Mouse (Mus musculus) macrophage (primary cell): ENCODE measurements around the gene Uroc1. TPM values are rescaled to one million over a fixed set of nuclear protein-coding genes. Genes with fewer than 3 reads are reported as not detected.

ENCODE experiments used
- H3K27ac ChIP-seq: fragments of 350-480 bp; formaldehyde crosslinking; 2 replicates; pipeline ENCODE4 v1.9.0; 2021
- H3K36me3 ChIP-seq: fragments of 350-480 bp; formaldehyde crosslinking; 2 replicates; pipeline ENCODE4 v1.9.0; 2021; ENCODE audit errors: inconsistent target
- H3K4me3 ChIP-seq: fragments of 350-480 bp; formaldehyde crosslinking; 2 replicates; pipeline ENCODE4 v1.9.0; 2021; ENCODE audit errors: inconsistent target
- H3K79me2 ChIP-seq: fragments of 350-480 bp; formaldehyde crosslinking; 2 replicates; pipeline ENCODE4 v1.9.0; 2021; ENCODE audit errors: inconsistent target
- WGBS: methylation state at CpG from one replicate; pipeline ENCODE4 v1.1.7; 2026; ENCODE audit warnings: inconsistent platforms; ENCODE audit not compliant: missing documents; 5-methylcytosine and 5-hydroxymethylcytosine counted together
- polyA plus RNA-seq: library from polyadenylated mRNA; stranded (reverse); fragments of 250-400 nt; gene quantifications from 3 replicates; pipeline ENCODE4 v1.2.4, GENCODE M21; 2018; ENCODE audit warnings: inconsistent platforms

Gene Uroc1
- polyA plus RNA-seq, 1 experiment from 2014 or later, result not detected

DNA sequence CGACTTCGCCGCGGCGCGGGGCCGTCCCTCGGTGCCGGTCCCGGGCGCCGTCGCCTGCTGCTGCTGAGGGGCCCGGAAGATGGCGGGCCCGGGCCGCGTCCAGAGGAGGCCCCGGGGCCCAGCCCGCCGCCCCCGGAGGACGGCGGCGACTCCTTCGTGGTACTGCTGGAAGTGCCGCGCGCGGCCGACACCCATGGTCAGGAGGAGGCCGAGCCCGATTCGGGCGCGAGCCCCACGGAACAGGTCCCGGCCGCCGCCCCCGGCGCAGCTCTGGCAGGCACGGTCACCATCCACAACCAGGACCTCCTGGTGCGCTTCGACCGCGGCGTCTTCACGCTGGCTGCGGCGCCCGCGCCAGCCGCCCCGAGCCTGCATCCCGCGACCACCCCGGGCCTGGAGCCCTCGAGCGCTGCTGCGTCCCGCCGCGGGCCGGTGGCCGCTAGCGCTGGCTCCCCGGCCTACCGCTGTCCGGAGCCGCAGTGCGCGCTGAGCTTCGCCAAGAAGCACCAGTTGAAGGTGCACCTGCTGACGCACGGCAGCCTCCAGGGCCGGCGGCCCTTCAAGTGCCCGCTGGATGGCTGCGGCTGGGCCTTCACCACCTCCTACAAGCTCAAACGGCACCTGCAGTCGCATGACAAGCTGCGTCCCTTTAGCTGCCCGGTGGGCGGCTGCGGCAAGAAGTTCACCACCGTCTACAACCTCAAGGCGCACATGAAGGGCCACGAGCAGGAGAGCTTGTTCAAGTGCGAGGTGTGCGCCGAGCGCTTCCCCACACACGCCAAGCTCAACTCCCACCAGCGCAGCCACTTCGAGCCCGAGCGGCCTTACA is 36.9 kb downstream of the Uroc1 start:
- H3K36me3 ChIP-seq, result peaks cover 26% of the 10 kb centered on the region
- peak overlapping the region; percentile 43 for H3K4me3 ChIP-seq
- H3K79me2 ChIP-seq, result peaks cover 38% of the 10 kb centered on the region
- no peak overlapping the region for H3K27ac ChIP-seq
- under 1% methylated on average over 97 of the region's 98 CpGs for WGBS

DNA sequence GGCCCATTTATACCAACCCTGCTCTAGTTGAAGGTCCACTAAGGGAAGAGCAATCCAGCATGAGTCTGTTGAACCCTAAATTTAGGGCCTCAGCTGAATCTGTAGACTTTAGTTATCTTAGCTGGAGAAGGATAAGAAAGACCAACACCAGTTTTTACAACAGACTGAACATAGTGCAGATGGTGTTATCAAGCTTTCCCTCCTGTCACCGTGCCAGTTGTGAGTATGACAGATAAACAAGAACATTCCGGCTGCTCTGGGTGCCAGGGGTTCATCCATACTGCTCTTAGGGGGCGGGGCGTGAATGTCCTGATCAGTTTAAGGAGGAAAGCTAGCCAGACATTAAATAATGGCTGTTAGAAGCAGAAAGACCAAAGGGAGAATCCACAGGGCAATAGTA is 41.6 kb downstream of the Uroc1 start:
- Histone ChIP-seq H3K79me2 (peaks cover 38% of the 10 kb centered on the region), H3K27ac (no peak overlapping the region), H3K4me3 (no peak overlapping the region), H3K36me3 (peaks cover 59% of the 10 kb centered on the region)
- WGBS, result 92% methylated on average over 4 of the region's 4 CpGs

DNA sequence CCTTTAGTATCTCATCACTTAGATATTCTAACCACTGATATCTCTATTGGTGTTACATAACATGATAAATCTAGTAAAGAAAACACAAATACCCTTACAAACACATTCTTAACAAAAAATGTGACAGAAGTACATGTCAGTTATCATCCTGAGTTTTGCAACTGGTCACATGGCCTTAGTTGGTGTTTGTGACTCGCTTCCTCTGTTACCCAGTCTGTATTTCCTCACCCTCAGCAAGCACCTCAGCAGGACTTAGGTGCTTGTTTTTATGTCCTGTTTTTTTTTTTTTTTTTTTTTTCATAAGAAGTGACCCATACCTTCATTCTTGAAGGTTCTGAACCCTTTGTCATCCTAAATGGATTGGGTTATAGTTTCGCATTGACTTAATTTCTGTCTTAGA is 44.6 kb downstream of the Uroc1 start:
- H3K27ac ChIP-seq, result no peak overlapping the region
- WGBS, result 64% methylated on average over 2 of the region's 2 CpGs
- peaks cover 11% of the 10 kb centered on the region; the same call in 1 of the 2 replicates for H3K79me2 ChIP-seq
- H3K4me3 ChIP-seq, result no peak overlapping the region
- peaks cover 80% of the 10 kb centered on the region for H3K36me3 ChIP-seq

DNA sequence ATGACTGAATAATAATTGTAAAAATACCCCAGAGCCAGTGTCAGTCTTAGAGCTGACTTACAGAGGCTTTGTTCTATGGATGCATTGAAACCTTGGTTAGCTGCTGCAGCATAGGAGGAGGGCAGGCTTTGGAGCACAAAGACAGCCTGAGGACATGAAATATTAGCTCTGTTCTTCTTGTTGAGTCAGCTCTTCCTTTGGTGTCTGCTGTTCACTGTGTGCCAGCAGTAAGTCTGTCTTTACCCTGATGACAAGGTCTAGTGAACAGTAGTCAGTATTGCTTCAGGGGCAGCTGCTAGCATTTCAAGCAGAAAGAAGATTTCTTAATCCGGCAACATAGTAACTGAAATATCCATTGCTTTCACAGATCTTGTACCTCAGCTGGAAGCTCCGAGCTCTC is 48.4 kb downstream of the Uroc1 start:
- H3K79me2 ChIP-seq, result no peaks in the 10 kb centered on the region
- 93% methylated on average over 2 of the region's 2 CpGs for WGBS
- H3K4me3 ChIP-seq, result no peak overlapping the region
- peaks cover 74% of the 10 kb centered on the region for H3K36me3 ChIP-seq
- H3K27ac ChIP-seq, result no peak overlapping the region

DNA sequence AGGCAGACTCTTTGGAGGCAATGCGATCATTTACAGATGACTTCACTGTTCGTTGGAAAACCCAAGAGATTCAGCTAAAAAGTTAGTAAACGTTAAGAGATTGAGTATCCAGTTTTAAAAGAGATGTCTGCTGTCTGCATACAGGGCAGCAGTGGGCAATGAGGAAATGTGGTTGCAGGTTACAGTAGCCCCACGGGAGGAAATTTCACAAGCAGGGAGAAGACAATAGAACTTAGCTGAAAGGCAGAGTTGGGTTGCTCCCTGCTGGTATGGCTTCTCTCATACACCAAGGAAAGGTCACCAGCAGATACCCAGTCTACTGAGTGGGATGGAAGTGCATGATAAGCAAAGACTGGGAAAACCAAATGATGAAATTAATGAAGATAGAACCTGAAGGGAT is 57.5 kb downstream of the Uroc1 start:
- peaks cover 54% of the 10 kb centered on the region for H3K36me3 ChIP-seq
- 69% methylated on average over 4 of the region's 4 CpGs for WGBS
- no peaks in the 10 kb centered on the region for H3K79me2 ChIP-seq
- no peak overlapping the region for H3K27ac ChIP-seq
- H3K4me3 ChIP-seq, result no peak overlapping the region

DNA sequence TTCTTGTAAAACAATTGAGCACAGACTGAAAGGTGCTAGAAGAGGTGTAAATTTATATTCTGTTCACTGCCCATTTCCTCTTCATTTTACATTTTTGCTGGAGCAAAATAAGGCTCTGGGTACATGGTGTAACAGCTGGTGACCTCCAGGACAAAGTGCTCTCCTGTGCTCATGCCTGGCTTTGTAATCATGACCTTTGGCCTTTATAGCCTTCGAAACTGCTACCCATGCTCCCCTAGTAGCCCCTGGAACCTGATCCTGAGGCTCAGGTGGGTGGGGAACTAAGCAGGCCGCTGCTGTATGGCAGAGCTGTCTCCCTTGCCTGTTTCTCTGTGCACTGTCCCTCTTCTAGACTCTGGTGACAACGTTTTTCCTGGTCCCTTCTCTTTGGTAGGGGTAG is 60.9 kb downstream of the Uroc1 start:
- H3K4me3 ChIP-seq, result no peak overlapping the region
- WGBS, result 88% methylated on average over 3 of the region's 3 CpGs
- no peak overlapping the region for H3K27ac ChIP-seq
- no peaks in the 10 kb centered on the region for H3K79me2 ChIP-seq
- H3K36me3 ChIP-seq, result peaks cover 41% of the 10 kb centered on the region

DNA sequence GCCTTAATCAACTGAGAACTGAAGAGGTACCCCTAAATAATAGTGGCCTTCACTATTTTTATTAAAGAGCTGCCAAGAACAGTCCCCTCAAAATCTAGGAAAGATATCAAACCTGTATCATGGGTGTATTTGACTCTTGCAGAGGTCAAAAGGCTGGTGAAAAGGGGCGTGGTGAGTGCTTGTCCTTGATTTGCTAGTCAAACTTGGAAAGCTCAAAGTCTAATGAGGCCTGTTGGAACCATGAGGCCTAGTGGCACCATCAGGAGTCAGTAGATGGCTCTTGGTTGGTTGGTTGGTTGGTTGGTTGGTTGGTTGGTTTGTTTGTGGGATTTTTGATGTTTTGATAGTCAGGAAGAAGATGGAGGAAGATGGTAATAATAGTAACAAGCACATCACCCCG is 62.7 kb downstream of the Uroc1 start:
- WGBS, result 94% methylated on average over 2 of the region's 2 CpGs
- no peak overlapping the region for H3K4me3 ChIP-seq
- peaks cover 46% of the 10 kb centered on the region for H3K36me3 ChIP-seq
- H3K79me2 ChIP-seq, result no peaks in the 10 kb centered on the region
- no peak overlapping the region for H3K27ac ChIP-seq

DNA sequence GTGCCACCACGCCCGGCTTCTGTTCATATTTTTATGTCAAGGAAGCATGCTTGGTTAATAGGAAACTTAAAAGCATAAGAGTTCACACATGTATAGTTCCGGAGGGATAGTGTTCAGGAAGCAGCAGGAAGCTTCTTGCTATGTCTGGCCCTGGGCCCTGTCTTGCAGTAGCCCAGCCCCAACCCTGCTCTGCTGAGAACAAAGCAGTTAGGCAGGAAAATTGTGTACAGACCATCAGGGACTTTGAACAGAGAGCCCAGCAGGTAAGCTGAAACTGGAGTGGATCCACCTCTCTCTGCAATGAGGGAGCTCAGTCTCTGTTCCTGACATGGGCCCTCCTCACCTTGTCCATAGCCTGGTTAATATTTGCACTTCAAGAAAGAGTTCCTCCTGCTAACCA is 64.2 kb downstream of the Uroc1 start:
- Histone ChIP-seq H3K4me3 (no peak overlapping the region), H3K79me2 (no peaks in the 10 kb centered on the region), H3K27ac (no peak overlapping the region), H3K36me3 (peaks cover 48% of the 10 kb centered on the region)
- WGBS, result 98% methylated on average over 3 of the region's 3 CpGs

DNA sequence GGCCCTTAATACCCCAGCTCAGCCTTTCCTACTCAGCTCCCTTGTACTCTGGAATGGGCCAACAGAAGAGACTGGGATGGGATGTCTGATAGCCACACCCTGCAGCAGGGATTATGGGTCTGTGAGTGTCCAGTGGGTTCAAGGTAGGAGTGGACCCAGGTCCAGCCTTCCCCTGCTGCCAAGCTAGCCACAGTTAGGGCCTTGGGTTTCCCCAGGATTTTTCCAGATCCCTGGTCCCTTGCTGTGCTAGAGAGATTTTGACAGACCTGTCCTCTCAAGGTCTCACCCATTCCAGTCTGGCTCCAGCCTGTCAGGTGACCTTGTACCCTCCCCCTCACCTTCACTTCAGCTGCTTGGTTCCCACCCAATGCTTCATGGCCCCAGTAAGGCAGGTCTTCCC is 75.5 kb downstream of the Uroc1 start:
- H3K36me3 ChIP-seq, result peaks cover 12% of the 10 kb centered on the region; the same call in 1 of the 2 replicates

DNA sequence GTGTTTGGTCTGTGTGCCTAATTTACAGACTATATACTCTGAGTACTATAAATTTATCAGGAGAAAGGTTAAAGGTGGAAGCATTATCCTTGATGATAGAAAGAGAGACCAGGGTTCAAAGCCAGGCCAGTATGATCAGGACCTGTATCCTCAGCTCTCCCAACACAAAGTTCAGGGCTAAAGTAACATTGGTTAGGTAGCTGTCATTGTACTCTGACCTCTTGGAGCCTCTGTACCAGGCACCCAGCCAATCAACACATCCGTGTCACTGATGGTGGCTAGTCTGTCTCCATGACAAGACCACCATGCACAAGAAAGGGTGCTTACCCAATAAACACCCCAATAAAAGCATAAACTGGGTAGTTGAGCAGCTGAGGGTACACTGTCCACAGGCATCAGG is 77.9 kb downstream of the Uroc1 start:
- no peaks in the 10 kb centered on the region for H3K79me2 ChIP-seq
- no peak overlapping the region for H3K27ac ChIP-seq
- 93% methylated on average over 1 of the region's 1 CpGs for WGBS
- no peak overlapping the region for H3K4me3 ChIP-seq
- no peaks in the 10 kb centered on the region for H3K36me3 ChIP-seq

More for the DNA sequence above, 75.5 kb downstream of the Uroc1 start:
- Histone ChIP-seq H3K79me2 (no peaks in the 10 kb centered on the region), H3K27ac (no peak overlapping the region), H3K4me3 (no peak overlapping the region)

DNA sequence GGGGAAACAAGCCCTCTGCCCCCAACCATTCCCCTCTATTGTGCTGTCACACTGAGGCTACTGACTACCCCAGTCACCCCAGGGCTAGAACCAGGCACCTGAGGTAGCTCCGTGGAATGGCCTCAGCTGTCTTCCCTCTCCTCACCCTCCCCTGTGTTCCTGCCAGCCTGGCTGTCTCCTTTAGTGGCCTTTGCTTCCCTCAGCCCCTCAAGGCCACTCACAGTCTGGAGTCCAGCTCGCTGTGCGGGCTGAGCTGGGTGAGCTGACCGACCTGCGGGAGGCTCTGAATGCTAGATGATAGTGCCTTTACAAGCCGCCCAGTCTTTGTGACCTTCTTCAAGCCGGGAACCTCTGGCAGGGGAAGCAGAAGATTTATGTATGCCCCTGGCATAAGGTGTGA is 78.8 kb downstream of the Uroc1 start:
- 84% methylated on average over 7 of the region's 7 CpGs for WGBS
- H3K4me3 ChIP-seq, result no peak overlapping the region
- no peaks in the 10 kb centered on the region for H3K79me2 ChIP-seq
- H3K27ac ChIP-seq, result no peak overlapping the region
- no peaks in the 10 kb centered on the region for H3K36me3 ChIP-seq

Other genes with a start within 250 kb of the Uroc1 start
- not detected in 3 replicates for gene Vmn1r50, start 231.9 kb upstream of the Uroc1 start, polyA plus RNA-seq
- not detected in 3 replicates for gene Vmn1r51, start 210.7 kb upstream of the Uroc1 start, polyA plus RNA-seq
- gene Vmn1r52, start 158.5 kb upstream of the Uroc1 start, polyA plus RNA-seq, result not detected in 3 replicates
- not detected in 3 replicates for gene V1ra8, start 130.5 kb upstream of the Uroc1 start, polyA plus RNA-seq
- not detected in 3 replicates for gene Vmn1r53, start 108.8 kb upstream of the Uroc1 start, polyA plus RNA-seq
- not detected in 3 replicates for gene Vmn1r54, start 87.0 kb upstream of the Uroc1 start, polyA plus RNA-seq
- not detected in 3 replicates for gene BC048671, start 32.1 kb upstream of the Uroc1 start, polyA plus RNA-seq
- gene Chst13, start 8.1 kb upstream of the Uroc1 start, polyA plus RNA-seq, result not detected in 3 replicates
- gene Zxdc, start 36.2 kb downstream of the Uroc1 start, polyA plus RNA-seq, result 7.2 to 12.6 TPM (median 12.0 TPM) in 3 replicates
- gene Cfap100, start 95.5 kb downstream of the Uroc1 start, polyA plus RNA-seq, result not detected in 3 replicates
- gene Klf15, start 129.3 kb downstream of the Uroc1 start, polyA plus RNA-seq, result 0.06 to 0.23 TPM (median 0.08 TPM) in 3 replicates
- 9.4 to 16.6 TPM (median 12.7 TPM) in 3 replicates for gene Aldh1l1, start 153.1 kb downstream of the Uroc1 start, polyA plus RNA-seq